Mouse (Mus musculus) natural killer cell, adult 2 months (primary cell): ENCODE data around the gene Glra2.
"Not testable (repeated sequence)": the region's sequence is repeated elsewhere in the genome, so short reads cannot be mapped to it uniquely, and the experiment has no call there.

Experiments
- DNase-seq, 2 experiments: peaks; one replicate each; pipeline ENCODE4 v3.0.0; 2022; ENCODE audit warnings: low spot score in 2 of 2

Gene Glra2

GRCm38 (mm10) chrX:165326939-165327698 is at the start of gene Glra2:
Gene Glra2 (minus strand): TSS chrX:165327393.
- no peak for DNase-seq

- no peak for DNase-seq
These were observed 35.6 kb upstream of the Glra2 start for GRCm38 (mm10) chrX:165362798-165363197.

GRCm38 (mm10) chrX:165344611-165345010 is 17.4 kb upstream of the Glra2 start:
- DNase-seq, result no peak

- DNase-seq, result no peak
These were observed 623 bp upstream of the Glra2 start for GRCm38 (mm10) chrX:165327699-165328333.

- no peak for DNase-seq
These were observed 133.6 kb downstream of the Glra2 start for GRCm38 (mm10) chrX:165193550-165193949.

- no peak for DNase-seq
These were observed 136.0 kb downstream of the Glra2 start for GRCm38 (mm10) chrX:165191170-165191569.

GRCm38 (mm10) chrX:165182948-165183347 is 144.2 kb downstream of the Glra2 start:
- DNase-seq, result not testable (repeated sequence)

- DNase-seq, result no peak
These were observed 170.6 kb downstream of the Glra2 start for GRCm38 (mm10) chrX:165156549-165156948.

- no peak for DNase-seq
These were observed 223.0 kb downstream of the Glra2 start for GRCm38 (mm10) chrX:165104171-165104570.
